Mouse (Mus musculus): ENCODE data around the gene Robo1.

Gene Robo1

DNA sequence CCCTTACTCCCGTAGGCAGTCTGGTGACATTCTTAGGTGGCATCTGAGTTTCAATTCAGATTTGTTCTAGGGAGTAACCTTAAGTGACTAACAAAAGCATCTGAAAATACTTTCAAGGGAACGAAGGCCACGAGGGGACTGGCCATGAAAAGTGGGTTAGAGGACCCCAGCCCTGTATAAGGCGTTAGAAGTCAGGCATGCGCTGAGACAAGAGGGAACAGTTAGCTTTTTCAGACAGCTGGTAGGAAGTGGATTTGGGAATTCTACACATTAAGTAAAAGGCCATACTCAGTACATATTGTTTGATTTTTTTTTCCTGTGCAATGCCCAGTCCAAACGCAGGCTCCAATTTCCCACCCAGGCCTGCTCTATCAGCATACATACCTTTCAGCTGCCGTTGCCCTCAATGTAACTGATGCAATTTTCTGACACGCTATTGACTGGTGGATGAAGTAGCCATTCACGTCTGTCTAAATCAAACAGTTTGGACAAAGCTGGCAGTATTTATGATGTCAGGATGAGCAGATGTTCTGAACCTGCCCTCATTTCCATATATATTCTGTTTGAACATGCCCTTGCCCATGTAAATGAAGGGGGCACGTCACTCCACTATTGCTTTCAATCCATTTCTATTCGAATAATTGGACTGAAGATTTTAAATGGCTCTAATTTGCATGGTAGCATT, 651.1 kb downstream of the Robo1 start:
- DNase-seq, result no peak

GRCm38 (mm10) chr16:72959823-72960222, 651.7 kb downstream of the Robo1 start:
- DNase-seq, result no peak

DNA sequence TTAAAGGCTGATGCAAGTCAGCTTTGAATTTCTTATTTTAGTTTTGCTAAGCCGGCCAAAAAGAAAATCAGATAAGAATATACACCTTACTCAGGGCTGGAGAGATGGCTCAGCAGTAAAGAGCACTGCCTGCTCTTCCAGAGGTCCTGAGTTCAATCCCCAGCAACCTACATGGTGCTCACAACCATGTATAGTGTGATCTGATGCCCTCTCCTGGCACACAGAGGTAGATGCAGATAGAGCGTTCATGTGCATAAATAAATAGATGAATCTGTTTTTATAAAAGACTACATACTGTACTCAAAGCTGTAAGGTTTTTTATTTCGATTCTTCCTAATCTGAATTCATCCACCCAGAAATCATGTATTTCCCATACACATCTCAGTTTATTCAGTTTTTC, 655.7 kb downstream of the Robo1 start:
- no peak for DNase-seq

GRCm38 (mm10) chr16:72967509-72967908, 659.4 kb downstream of the Robo1 start:
- no peak for DNase-seq

DNA sequence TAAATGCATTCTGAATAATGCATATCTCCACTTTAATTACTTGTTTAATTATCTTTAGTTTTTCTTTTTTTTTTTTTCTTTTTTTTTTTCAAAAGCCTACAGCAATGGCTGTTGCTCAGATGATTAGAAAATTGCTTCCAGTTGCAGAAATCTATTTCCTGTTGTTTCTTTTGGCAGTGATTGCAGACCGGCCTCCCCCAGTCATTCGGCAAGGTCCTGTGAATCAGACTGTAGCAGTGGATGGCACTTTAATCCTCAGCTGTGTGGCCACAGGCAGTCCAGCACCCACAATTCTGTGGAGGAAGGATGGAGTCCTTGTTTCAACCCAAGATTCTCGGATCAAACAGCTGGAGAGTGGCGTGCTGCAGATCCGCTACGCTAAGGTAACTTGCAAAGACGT, 661.9 kb downstream of the Robo1 start:
- no peak for DNase-seq

- no peak for DNase-seq
Measured at GRCm38 (mm10) chr16:72973685-72974084, 665.6 kb downstream of the Robo1 start.

DNA sequence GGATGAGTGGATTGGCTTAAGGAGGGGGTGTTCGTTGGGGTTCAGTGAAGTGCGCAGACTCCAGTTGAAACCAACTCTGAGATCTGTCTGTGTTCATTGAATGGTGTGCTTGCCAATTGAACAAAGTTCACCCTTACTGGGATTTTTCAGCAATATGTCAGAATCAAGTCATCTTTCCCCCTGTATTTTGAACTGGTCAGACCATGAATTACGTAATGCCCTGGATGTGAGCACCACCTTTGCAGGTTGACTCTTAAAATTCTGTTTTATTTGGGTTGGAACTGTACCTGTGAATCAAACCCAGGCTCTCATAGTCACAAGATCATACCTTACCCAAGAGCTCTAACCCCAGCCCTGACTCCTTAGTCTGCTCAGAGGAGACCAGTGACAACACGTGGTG, 666.6 kb downstream of the Robo1 start:
- no peak for DNase-seq

DNA sequence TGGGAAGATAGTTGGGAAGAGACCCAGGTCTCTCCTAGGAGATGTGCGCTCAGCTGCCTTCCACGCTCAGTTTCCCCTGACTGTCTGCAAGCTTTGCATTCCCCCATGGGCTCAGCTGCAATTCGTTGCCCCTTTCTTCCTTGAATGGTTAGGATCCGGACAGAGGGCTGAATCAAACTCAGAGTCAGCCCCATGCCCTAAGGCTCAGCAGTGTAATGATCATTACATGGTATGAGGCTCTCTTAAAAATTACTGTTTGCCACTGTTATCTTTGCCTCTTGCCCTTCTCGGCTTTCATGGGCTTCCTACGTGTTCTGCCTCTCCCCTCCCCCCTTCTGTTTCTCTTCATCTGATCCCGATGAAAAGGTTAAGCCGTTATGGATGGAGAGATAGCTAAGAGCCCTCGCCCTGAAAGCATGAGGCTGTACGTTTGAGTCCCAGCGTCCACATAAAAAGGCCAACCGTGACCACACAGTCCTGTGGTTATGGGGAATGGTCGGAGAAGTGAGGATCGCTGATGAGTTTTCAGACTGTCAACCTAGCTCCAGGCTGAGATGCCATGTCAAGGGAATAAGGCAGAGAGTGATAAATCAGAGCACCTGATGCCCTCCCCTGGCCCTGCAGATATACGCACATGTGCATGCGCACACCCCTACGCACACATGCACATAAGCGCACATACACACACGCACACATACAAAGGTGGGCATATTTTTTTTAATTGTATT, 668.9 kb downstream of the Robo1 start:
- DNase-seq, result no peak

- peak; percentile 71 for DNase-seq
Measured at GRCm38 (mm10) chr16:72979407-72980219, 671.5 kb downstream of the Robo1 start.

GRCm38 (mm10) chr16:72990376-72991167, 682.5 kb downstream of the Robo1 start:
- no peak for DNase-seq

- no peak for DNase-seq
Measured at GRCm38 (mm10) chr16:72993189-72993588, 685.1 kb downstream of the Robo1 start.

DNA sequence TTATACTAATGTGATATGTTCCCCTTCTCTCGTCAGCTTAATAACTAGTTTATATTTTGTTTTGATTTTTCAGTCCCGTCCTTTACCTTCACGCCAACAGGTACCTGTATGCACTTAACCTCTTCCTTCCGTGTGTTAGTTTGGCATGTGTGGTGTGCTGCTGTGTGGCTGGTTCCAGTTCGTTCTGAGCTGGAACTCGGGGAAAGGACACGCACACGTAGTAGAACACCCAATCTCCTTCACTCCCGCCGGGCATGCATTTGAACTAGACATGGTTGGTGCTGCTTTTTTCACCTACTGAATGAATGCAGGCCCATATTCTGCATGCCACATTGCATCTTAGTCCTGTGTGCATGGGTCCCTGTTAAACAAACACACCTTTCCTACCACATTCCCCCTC, 685.5 kb downstream of the Robo1 start:
- DNase-seq, result no peak

GRCm38 (mm10) chr16:72995251-72995954, 687.3 kb downstream of the Robo1 start:
- DNase-seq, result peak; percentile 64

GRCm38 (mm10) chr16:72995955-72996535, 687.9 kb downstream of the Robo1 start:
- no peak for DNase-seq

GRCm38 (mm10) chr16:72998677-72999076, 690.6 kb downstream of the Robo1 start:
- no peak for DNase-seq

- no peak for DNase-seq
Measured at GRCm38 (mm10) chr16:73002685-73003084, 694.6 kb downstream of the Robo1 start.

GRCm38 (mm10) chr16:73004601-73005000, 696.5 kb downstream of the Robo1 start:
- DNase-seq, result no peak

- no peak for DNase-seq
Measured at GRCm38 (mm10) chr16:73005831-73006230, 697.7 kb downstream of the Robo1 start.

DNA sequence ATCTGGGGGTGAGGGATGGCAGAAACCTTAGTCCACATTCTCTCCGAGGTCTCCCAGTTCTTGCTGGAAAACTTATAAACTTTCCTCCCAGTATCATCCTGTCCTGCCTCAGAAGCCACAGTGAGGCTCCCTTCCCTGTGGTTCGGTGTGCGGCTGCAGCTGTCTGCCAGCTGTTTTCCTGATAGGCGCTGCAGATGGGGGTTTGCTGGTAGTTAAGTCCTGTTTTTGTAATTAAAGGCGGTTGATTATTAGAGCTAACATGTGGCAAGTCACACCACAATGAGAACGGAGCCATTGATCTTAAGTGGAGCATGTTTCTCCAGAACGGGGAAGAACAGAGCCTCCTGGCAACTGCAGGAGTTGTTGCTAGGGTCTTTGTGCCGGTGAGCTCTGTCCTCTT, 699.3 kb downstream of the Robo1 start:
- DNase-seq, result no peak

- DNase-seq, result no peak
Measured at GRCm38 (mm10) chr16:73011313-73011712, 703.2 kb downstream of the Robo1 start.

GRCm38 (mm10) chr16:73012926-73013325, 704.8 kb downstream of the Robo1 start:
- no peak for DNase-seq

- DNase-seq, result no peak
Measured at GRCm38 (mm10) chr16:73014544-73014943, 706.4 kb downstream of the Robo1 start.

Data from right cerebral cortex, postnatal 14 days (tissue).